Mouse (Mus musculus): ENCODE results near the gene Lamp2.
"Not testable (repeated sequence)": the region's sequence is repeated elsewhere in the genome, so short reads cannot be mapped to it uniquely, and the experiment has no call there.

DNA sequence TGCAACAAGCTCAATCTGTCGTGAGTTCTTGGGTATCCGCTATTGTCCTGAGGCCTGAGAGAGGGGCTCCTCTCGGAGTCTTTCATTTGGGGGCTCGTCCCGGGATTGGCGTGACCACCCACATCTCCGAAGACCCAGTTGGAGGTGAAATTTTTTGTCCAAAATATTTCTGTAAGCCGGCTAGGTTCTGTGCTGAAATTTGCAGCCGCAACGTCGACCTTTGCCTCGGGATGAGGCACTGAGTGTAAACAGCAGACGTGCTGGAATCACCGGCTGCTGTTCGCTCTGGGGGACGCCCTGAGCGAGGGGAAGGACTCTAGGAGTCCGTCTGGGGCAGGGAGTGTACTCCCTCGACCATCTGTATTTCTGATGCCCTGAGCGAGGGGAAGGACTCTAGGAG lies 29.2 kb upstream of the Lamp2 start:
- not testable (repeated sequence) for TF ChIP-seq CTCF (IDR thresholded peaks at IDR 0.05; ENCODE audit: borderline replicate concordance, control insufficient read depth, extremely low read depth, insufficient read depth, low read length, poor library complexity); POLR2A (IDR thresholded peaks at IDR 0.05; ENCODE audit: control insufficient read depth, extremely low read depth, insufficient read depth, low read length, poor library complexity)

Data from thymus, adult 2 months (tissue).